ENCODE assay signal across 8 mouse cellular contexts in the genomic region with DNA sequence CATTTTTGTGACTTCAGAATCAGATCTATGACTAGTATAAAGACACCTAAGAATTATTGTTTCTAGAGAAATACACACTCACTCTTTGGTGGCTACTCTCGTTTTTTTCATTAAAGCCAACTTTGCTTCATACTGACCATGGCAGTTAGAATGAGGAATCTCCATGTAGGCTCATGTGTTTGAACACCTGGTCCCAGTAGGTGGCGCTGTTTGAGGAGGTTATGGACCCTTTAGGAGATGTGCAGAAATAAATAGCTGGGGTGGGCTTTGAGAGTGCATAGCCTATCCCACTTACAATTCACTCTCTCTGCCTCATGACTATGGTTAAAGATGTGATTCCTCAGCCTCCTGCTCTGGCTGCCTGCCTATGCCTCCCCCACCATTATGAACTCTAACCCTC.
DNase-seq lines count a peak whose midpoint lies in the region; ATAC-seq and TF ChIP-seq lines count a peak whose summit lies in the region.

No protein-coding gene starts in this region.

- no peak for TF ChIP-seq POLR2A in bone marrow macrophage, adult 2 months (IDR thresholded peaks at IDR 0.05; ENCODE audit: borderline replicate concordance, low read depth, low read length)

- no peak overlapping the region for H3K27ac ChIP-seq in kidney, embryonic 15.5 days
- no peak overlapping the region for H3K27ac ChIP-seq in bone marrow macrophage, adult 2 months (ENCODE audit: insufficient read depth, low read depth, low read length)

- H3K9me3 ChIP-seq in kidney, embryonic 15.5 days (replicated peaks): no peaks in the 10 kb centered on the region

- DNase-seq in kidney, adult 18-20 months: peak; percentile 28
- DNase-seq in NIH3T3 (ENCODE audit: low read depth): peak; percentile 47
- peak; percentile 9 for DNase-seq in layer of hippocampus, adult 9-10 months (ENCODE audit: low spot score)
- no peak for DNase-seq in urinary bladder, postnatal 10 days (ENCODE audit: low spot score)
- DNase-seq in T-cell, adult 2 months (ENCODE audit: low spot score): no peak
- no peak for DNase-seq in B cell, adult 2 months

- no peak overlapping the region for H3K4me3 ChIP-seq in kidney, embryonic 15.5 days (replicated peaks)
- H3K4me3 ChIP-seq in bone marrow macrophage, adult 2 months (ENCODE audit: insufficient read depth, low read length): no peak overlapping the region

- 28% methylated on average over 2 of the region's 2 CpGs for whole genome bisulfite sequencing in kidney, embryonic 15.5 days

- no peak overlapping the region for H3K4me2 ChIP-seq in kidney, embryonic 15.5 days

- TF ChIP-seq CTCF in bone marrow macrophage, adult 2 months (IDR thresholded peaks at IDR 0.05; ENCODE audit: low read depth, low read length): peak; percentile 41

- ATAC-seq in kidney, embryonic 15.5 days (replicated peaks; ENCODE audit: low FRiP score): no peak

- H3K36me3 ChIP-seq in kidney, embryonic 15.5 days: no peaks in the 10 kb centered on the region

- H3K4me1 ChIP-seq in kidney, embryonic 15.5 days: no peaks in the 10 kb centered on the region
- no peaks in the 10 kb centered on the region for H3K4me1 ChIP-seq in bone marrow macrophage, adult 2 months (ENCODE audit: control insufficient read depth, insufficient read depth, low read length)

- no peak overlapping the region for H3K9ac ChIP-seq in kidney, embryonic 15.5 days

- no peaks in the 10 kb centered on the region for H3K27me3 ChIP-seq in kidney, embryonic 15.5 days

Comparison
In these comparisons a context has a peak if more than half of its experiments do, and no peak if none do; other contexts are left out.
1. DNase-seq: peak in kidney, adult 18-20 months (single experiment), NIH3T3 (single experiment) and layer of hippocampus, adult 9-10 months (single experiment); none in urinary bladder, postnatal 10 days (single experiment), T-cell, adult 2 months (single experiment) and B cell, adult 2 months (0 of 2).